Mouse (Mus musculus) R1 (cell line): ENCODE data around the gene Lrrc29.

Experiments used
- DNase-seq: peaks from one replicate; pipeline ENCODE4 v3.0.0-alpha.2; 2018; ENCODE audit warnings: low read depth, low spot score

Gene Lrrc29

GRCm38 (mm10) chr8:105326141-105326672 lies at the start of gene Lrrc29, which contains the start of gene Tmem208:
Lrrc29 (minus strand) TSS chr8:105326278.
Tmem208 (plus strand) TSS chr8:105326354.
- peak; percentile 99 for DNase-seq

- DNase-seq, result peak; percentile 92
These were observed 48.5 kb upstream of the Lrrc29 start for GRCm38 (mm10) chr8:105374513-105374966.

- DNase-seq, result no peak
These were observed 47.0 kb upstream of the Lrrc29 start, which contains the start of gene Plekhg4 for GRCm38 (mm10) chr8:105373032-105373431. Plekhg4 (plus strand) TSS chr8:105373274.

- no peak for DNase-seq
These were observed 46.4 kb upstream of the Lrrc29 start for GRCm38 (mm10) chr8:105372473-105372872.

GRCm38 (mm10) chr8:105367107-105367506 lies 41.0 kb upstream of the Lrrc29 start:
- peak; percentile 61 for DNase-seq

GRCm38 (mm10) chr8:105361751-105362702 lies 35.9 kb upstream of the Lrrc29 start:
- no peak for DNase-seq

GRCm38 (mm10) chr8:105359646-105360045 lies 33.6 kb upstream of the Lrrc29 start:
- peak; percentile 56 for DNase-seq

- DNase-seq, result no peak
These were observed 33.1 kb upstream of the Lrrc29 start for GRCm38 (mm10) chr8:105359208-105359607.

GRCm38 (mm10) chr8:105356681-105357080 lies 30.6 kb upstream of the Lrrc29 start:
- DNase-seq, result no peak

GRCm38 (mm10) chr8:105355179-105356024 lies 29.3 kb upstream of the Lrrc29 start:
- DNase-seq, result peak; percentile 82

GRCm38 (mm10) chr8:105354549-105354948 lies 28.5 kb upstream of the Lrrc29 start:
- no peak for DNase-seq

- no peak for DNase-seq
These were observed 27.6 kb upstream of the Lrrc29 start for GRCm38 (mm10) chr8:105353583-105354135.

GRCm38 (mm10) chr8:105350186-105350585 lies 24.1 kb upstream of the Lrrc29 start:
- DNase-seq, result no peak

GRCm38 (mm10) chr8:105349096-105349771 lies 23.2 kb upstream of the Lrrc29 start:
- peak; percentile 36 for DNase-seq

- DNase-seq, result peak; percentile 64
These were observed 22.5 kb upstream of the Lrrc29 start, which contains the start of gene Slc9a5 for GRCm38 (mm10) chr8:105348450-105349095. Slc9a5 (plus strand) TSS chr8:105348843.

GRCm38 (mm10) chr8:105347428-105348221 lies 21.5 kb upstream of the Lrrc29 start, which contains the start of gene Fhod1:
Fhod1 (minus strand) TSS chr8:105347953.
- DNase-seq, result peak; percentile 97

- peak; percentile 82 for DNase-seq
These were observed 20.7 kb upstream of the Lrrc29 start for GRCm38 (mm10) chr8:105346611-105347427.
